Mouse (Mus musculus): ENCODE measurements at regions not wholly inside any gene's neighbourhood (a gene's known extent, or its start where the extent isn't known, plus 50 kb on each side); places are given as distances from the start of the nearest gene placed in this dataset.

GRCm38 (mm10) chr11:71390151-71390550, 159.6 kb upstream of the Nlrp1b start:
- 38% methylated on average over 3 of the region's 3 CpGs for WGBS
- no peak overlapping the region; the same call in 1 of the 2 replicates for H3K4me2 ChIP-seq (replicated peaks)
- no peak overlapping the region for H3K9ac ChIP-seq (replicated peaks)
- H3K4me3 ChIP-seq, result no peak overlapping the region
- H3K9me3 ChIP-seq, result no peaks in the 10 kb centered on the region
- H3K27ac ChIP-seq (replicated peaks), result peak overlapping the region; percentile 63; the same call in 1 of the 2 replicates
- H3K27me3 ChIP-seq, result no peaks in the 10 kb centered on the region
- H3K4me1 ChIP-seq, result peaks cover 23% of the 10 kb centered on the region
- H3K36me3 ChIP-seq, result no peaks in the 10 kb centered on the region
- ATAC-seq (replicated peaks), result no peak

DNA sequence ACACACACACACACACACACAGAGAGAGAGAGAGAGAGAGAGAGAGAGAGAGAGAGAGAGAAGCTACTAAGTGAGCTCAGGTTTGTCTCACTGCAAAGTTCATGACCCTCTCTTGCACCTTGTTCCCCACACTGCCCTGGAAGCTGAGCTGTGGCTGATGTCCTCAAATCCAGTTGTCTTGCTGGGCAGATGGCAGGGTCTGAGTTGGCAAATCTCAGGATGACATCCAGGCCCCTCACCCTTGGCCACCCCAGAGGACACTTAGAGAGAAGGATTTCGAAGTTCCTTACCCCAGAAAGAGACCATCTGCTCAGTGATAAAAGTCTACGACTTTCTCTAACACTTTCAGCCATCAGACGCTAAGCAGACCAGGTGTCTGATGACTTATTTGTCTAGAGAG, 160.1 kb upstream of the Nlrp1b start:
- Histone ChIP-seq H3K27ac (replicated peaks) (no peak overlapping the region), H3K4me2 (replicated peaks) (no peak overlapping the region)
- no peak for ATAC-seq (replicated peaks)

GRCm38 (mm10) chr11:71393406-71393805, 162.9 kb upstream of the Nlrp1b start:
- Histone ChIP-seq H3K27ac (replicated peaks) (no peak overlapping the region), H3K4me2 (replicated peaks) (no peak overlapping the region), H3K4me1 (peaks cover 24% of the 10 kb centered on the region), H3K36me3 (no peaks in the 10 kb centered on the region), H3K4me3 (no peak overlapping the region), H3K9ac (replicated peaks) (no peak overlapping the region), H3K27me3 (no peaks in the 10 kb centered on the region), H3K9me3 (no peaks in the 10 kb centered on the region)
- 51% methylated on average over 5 of the region's 5 CpGs for WGBS
- no peak for ATAC-seq (replicated peaks)

More for the DNA sequence above, 160.1 kb upstream of the Nlrp1b start:
- H3K36me3 ChIP-seq, result no peaks in the 10 kb centered on the region
- H3K9me3 ChIP-seq, result no peaks in the 10 kb centered on the region
- H3K4me1 ChIP-seq, result peaks cover 24% of the 10 kb centered on the region
- no peaks in the 10 kb centered on the region for H3K27me3 ChIP-seq
- no peak overlapping the region for H3K4me3 ChIP-seq
- H3K9ac ChIP-seq (replicated peaks), result no peak overlapping the region
- WGBS, result 69% methylated on average over 3 of the region's 3 CpGs

GRCm38 (mm10) chr11:71395023-71395422, 164.5 kb upstream of the Nlrp1b start:
- Histone ChIP-seq H3K4me3 (no peak overlapping the region), H3K27me3 (no peaks in the 10 kb centered on the region), H3K9ac (replicated peaks) (no peak overlapping the region), H3K4me1 (peaks cover 15% of the 10 kb centered on the region), H3K27ac (replicated peaks) (no peak overlapping the region), H3K9me3 (no peaks in the 10 kb centered on the region), H3K4me2 (replicated peaks) (no peak overlapping the region), H3K36me3 (no peaks in the 10 kb centered on the region)
- ATAC-seq (replicated peaks), result no peak
- 43% methylated on average over 4 of the region's 4 CpGs for WGBS

GRCm38 (mm10) chr11:71395631-71396030, 165.1 kb upstream of the Nlrp1b start:
- H3K27ac ChIP-seq (replicated peaks), result no peak overlapping the region
- peaks cover 14% of the 10 kb centered on the region for H3K4me1 ChIP-seq
- no peaks in the 10 kb centered on the region for H3K27me3 ChIP-seq
- 53% methylated on average over 1 of the region's 1 CpGs for WGBS
- H3K9me3 ChIP-seq, result no peaks in the 10 kb centered on the region
- no peak overlapping the region for H3K4me3 ChIP-seq
- H3K4me2 ChIP-seq (replicated peaks), result no peak overlapping the region
- H3K36me3 ChIP-seq, result no peaks in the 10 kb centered on the region
- 0 out of 2 replicates have a peak, but pooled peaks have one; percentile 23 for ATAC-seq (replicated peaks)
- H3K9ac ChIP-seq (replicated peaks), result no peak overlapping the region

- no peak for ATAC-seq (replicated peaks)
- no peaks in the 10 kb centered on the region for H3K4me1 ChIP-seq
- 95% methylated on average over 2 of the region's 2 CpGs for WGBS
- H3K9me3 ChIP-seq, result no peaks in the 10 kb centered on the region
- no peak overlapping the region for H3K27ac ChIP-seq (replicated peaks)
- no peaks in the 10 kb centered on the region for H3K36me3 ChIP-seq
- H3K9ac ChIP-seq (replicated peaks), result no peak overlapping the region
- no peak overlapping the region for H3K4me3 ChIP-seq
- no peak overlapping the region for H3K4me2 ChIP-seq (replicated peaks)
- no peaks in the 10 kb centered on the region for H3K27me3 ChIP-seq
These were observed 169.8 kb upstream of the Nlrp1b start for GRCm38 (mm10) chr11:71400351-71400750.

DNA sequence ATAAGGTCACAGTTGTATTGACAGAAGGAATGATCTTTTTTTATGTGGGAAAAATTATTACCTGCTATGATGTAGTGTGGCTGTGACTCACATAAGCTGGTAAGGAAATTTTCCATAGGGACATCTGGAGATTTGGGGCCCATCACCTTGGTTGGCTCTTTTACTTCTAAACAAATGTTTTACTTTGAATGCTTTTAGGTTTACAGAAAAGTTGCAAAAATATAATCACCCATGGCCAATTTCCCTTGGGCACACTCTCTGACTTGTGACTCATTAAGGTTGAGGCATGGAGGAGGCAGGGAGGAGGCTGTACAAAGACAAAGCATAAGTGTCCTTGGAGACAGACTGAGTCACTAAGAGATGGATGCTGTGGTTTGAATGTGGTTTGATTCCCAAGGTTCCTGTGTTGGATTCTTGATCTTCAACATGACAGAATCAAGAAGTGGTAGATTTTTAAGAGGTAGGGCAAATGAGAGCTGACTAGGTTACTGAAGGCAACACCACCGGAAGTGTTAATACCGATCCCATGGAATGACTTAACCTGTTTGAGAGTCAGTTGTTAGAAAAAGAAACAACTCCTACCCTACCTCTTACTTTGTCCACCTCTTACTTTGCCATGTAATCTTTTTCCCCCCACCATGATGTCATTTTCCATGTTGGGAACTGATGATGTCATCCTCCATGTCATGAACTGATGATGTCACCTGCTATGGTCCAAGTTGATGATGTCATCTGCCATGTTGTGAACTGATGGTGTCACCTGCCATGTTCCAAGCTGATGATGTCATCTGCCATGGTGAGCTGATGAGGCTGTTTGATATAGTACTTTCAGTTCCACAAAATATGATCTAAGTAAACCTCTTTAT, 171.1 kb upstream of the Nlrp1b start:
- Histone ChIP-seq H3K27ac (replicated peaks) (no peak overlapping the region), H3K4me2 (replicated peaks) (no peak overlapping the region), H3K27me3 (no peaks in the 10 kb centered on the region), H3K4me3 (no peak overlapping the region), H3K36me3 (no peaks in the 10 kb centered on the region), H3K9ac (replicated peaks) (no peak overlapping the region), H3K4me1 (no peaks in the 10 kb centered on the region), H3K9me3 (no peaks in the 10 kb centered on the region)
- WGBS, result 100% methylated on average over 2 of the region's 2 CpGs
- no peak for ATAC-seq (replicated peaks)

DNA sequence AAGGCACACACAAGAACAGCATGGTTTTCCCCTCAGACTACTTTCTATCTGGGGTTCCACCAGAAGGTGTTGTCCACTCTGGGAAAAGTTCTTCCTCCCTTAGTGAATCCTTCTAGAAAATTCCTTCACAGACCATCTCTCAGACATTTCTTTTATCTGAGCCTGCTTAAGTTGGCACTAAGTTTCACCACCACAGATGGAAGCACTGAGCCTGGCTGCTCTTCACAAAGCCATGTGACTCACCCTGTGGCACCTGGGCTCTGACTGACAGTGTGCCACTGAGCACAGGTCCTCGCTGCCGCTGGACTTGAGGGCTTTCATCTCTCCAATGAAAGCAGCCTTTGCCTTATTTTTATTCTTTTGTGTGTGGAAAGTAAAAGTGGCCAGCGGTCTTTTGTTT, 173.8 kb upstream of the Nlrp1b start:
- no peak for ATAC-seq (replicated peaks)

DNA sequence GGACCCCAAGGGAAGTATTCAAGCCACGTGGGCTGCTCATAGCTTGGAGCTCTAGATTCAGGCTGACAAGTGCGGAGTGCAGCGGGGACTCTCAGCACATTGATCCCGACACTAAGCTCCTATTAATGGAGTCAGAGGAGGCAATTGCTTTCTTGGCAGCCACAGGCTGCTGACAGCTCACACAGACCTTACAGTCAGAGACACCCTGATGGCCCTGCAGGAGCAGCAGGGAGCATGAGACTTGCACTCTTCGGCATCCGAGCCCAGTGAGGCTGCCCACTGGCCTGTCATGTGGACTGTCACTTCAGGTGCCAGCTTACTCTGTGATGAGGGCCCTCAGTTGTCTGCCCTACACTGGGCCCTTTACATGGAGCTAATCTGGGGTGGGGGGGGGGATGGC, 176.5 kb upstream of the Nlrp1b start:
- Histone ChIP-seq H3K27ac (replicated peaks) (no peak overlapping the region), H3K27me3 (no peaks in the 10 kb centered on the region), H3K4me3 (no peak overlapping the region), H3K36me3 (no peaks in the 10 kb centered on the region), H3K9ac (replicated peaks) (no peak overlapping the region), H3K4me1 (no peaks in the 10 kb centered on the region), H3K4me2 (replicated peaks) (no peak overlapping the region), H3K9me3 (no peaks in the 10 kb centered on the region)
- WGBS, result 54% methylated on average over 6 of the region's 6 CpGs
- no peak for ATAC-seq (replicated peaks)

More for the DNA sequence above, 173.8 kb upstream of the Nlrp1b start:
- Histone ChIP-seq H3K4me2 (replicated peaks) (no peak overlapping the region), H3K9me3 (no peaks in the 10 kb centered on the region), H3K4me1 (no peaks in the 10 kb centered on the region), H3K4me3 (no peak overlapping the region), H3K27me3 (no peaks in the 10 kb centered on the region), H3K36me3 (no peaks in the 10 kb centered on the region), H3K9ac (replicated peaks) (no peak overlapping the region), H3K27ac (replicated peaks) (no peak overlapping the region)
- 84% methylated on average over 3 of the region's 3 CpGs for WGBS

DNA sequence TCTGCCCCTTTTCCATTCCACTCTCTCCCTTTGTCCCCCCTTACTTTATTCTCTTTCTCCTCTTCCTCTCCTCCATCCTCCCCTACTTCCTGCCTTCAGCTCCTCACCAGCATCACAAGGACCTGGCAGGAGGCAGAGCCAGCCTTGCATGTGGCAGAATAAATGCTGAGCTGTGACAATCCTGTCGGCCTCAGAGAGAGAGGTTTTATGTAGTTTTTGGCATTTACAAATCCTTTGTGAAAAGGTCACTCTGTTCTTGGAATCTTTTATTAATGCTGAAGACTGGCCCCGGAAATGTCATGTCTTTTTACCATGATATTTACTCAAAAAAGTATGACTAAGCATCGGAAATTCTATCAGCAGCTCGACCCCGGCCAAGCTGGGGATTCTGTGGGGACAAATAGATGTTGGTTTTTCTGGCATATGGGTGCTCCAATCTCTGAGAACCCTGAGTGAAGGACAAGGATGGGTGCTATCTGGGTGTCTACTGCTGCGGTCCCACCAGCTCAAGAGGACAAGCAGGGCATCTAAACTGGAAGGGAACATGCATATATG, 178.8 kb upstream of the Nlrp1b start:
- no peak overlapping the region for H3K4me3 ChIP-seq
- no peak overlapping the region for H3K9ac ChIP-seq (replicated peaks)
- no peaks in the 10 kb centered on the region for H3K27me3 ChIP-seq
- no peak overlapping the region for H3K4me2 ChIP-seq (replicated peaks)
- ATAC-seq (replicated peaks), result no peak
- peaks cover 2% of the 10 kb centered on the region; the same call in 1 of the 2 replicates for H3K4me1 ChIP-seq
- H3K27ac ChIP-seq (replicated peaks), result no peak overlapping the region
- 84% methylated on average over 6 of the region's 6 CpGs for WGBS
- no peaks in the 10 kb centered on the region for H3K36me3 ChIP-seq
- no peaks in the 10 kb centered on the region for H3K9me3 ChIP-seq

DNA sequence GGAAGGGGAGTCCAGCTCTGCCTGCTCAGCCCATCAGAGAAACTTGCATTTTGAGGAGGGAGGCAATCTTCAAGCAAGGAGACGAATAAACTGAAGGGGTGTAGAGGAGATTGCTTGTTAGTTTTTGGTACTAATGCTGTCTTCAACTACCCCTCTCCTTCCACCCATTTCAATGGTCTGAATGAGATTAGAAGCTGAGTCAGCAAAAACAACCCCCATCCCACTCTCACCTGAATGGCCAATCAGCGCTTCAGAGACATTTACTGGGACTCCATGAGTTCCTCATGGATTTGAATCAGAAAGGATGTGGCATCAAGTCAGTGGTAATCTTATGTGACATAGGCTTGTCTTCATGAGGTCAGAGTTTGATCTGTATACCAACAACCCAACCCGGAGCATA, 180.0 kb upstream of the Nlrp1b start:
- Histone ChIP-seq H3K36me3 (no peaks in the 10 kb centered on the region), H3K9ac (replicated peaks) (no peak overlapping the region), H3K27ac (replicated peaks) (no peak overlapping the region), H3K4me1 (peaks cover 14% of the 10 kb centered on the region), H3K4me2 (replicated peaks) (no peak overlapping the region), H3K27me3 (no peaks in the 10 kb centered on the region), H3K4me3 (no peak overlapping the region), H3K9me3 (no peaks in the 10 kb centered on the region)
- 96% methylated on average over 3 of the region's 3 CpGs for WGBS
- no peak for ATAC-seq (replicated peaks)

DNA sequence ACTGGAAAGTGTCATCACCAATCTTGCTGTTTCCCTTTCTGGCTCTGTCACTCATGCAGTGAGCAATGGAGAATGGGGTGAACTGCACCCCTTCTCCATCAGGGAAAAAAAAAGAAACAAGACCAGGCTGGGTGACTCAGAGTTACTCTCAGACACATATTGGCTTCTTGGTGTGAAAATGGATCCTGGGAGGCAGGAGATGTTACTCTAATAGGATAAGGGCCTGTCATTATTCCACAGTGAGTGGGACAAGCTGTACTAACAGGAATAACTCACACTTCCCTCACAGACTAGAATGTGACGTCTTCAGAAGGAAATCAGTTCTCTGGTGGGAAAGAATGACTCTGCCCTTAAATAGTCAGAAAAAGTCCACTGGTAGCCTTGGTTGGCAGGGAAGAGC, 181.4 kb upstream of the Nlrp1b start:
- Histone ChIP-seq H3K27me3 (no peaks in the 10 kb centered on the region), H3K9ac (replicated peaks) (no peak overlapping the region), H3K4me1 (peaks cover 14% of the 10 kb centered on the region), H3K9me3 (no peaks in the 10 kb centered on the region), H3K4me2 (replicated peaks) (no peak overlapping the region), H3K27ac (replicated peaks) (no peak overlapping the region), H3K4me3 (no peak overlapping the region), H3K36me3 (no peaks in the 10 kb centered on the region)
- no peak for ATAC-seq (replicated peaks)
- 95% methylated on average over 1 of the region's 1 CpGs for WGBS

Measured in forebrain, embryonic 15.5 days (tissue).